Mouse (Mus musculus): ENCODE measurements around the gene Cbx7. TPM values are rescaled to one million over a fixed set of nuclear protein-coding genes. Genes with fewer than 3 reads are reported as not detected.
A peak's percentile ranks its signal among the peaks of the same experiment; 100 is the strongest.

The Cbx7 gene
- polyA plus RNA-seq, 1 experiment from 2014 or later = 4.5 TPM

DNA sequence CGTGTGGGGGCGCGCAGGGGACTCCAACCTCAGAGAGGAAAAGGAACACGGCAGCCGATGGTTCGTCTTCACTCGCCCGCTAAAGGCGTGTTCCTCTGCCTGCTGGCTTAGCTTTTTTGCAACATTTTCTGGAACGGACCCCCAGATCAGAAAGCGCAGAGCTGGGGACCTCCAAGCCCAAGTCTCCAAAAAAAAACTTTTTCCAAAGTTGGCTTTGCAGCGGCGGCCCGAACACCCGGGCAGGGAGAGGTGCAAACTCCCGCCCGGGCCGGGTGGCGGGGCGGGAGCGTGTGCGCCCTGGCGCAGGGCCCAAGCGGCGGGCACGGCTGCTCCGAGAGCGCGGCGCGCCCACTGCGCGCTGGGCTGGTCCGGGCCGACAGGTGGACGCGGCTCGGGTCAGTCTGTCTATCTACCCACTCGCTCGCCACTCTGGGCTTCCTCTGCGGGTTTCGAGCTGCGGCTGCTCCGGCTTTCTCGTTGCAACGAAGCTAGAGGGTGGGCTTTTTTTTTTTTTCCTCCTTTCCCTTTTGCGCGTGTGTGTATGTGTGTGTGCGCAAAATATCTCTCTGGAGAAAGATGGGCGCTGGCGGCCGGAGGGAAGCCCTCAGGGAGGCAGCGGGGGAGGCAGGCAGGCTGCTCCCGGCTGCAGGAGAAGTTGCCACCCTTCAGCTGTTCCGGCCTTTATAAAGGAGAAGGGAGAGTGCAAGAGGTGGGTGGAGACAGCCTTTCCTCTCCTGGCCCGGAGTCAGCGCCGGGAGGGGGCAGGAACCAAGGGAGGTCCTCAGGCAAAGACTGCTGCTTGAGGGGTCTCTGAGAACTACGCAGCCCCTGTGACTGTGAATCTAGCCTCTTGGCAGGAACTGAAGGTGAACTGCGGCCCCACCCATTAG lies 43.6 kb upstream of the Cbx7 start, which contains the start of gene Pdgfb:
Gene Pdgfb, minus strand, starts transcription at position 657 of the 890 bp plus-strand sequence.
- Histone ChIP-seq H3K9ac (replicated peaks; ENCODE audit: low read depth) (peak within 1 kb of the TSS; percentile 76), H3K4me3 (ENCODE audit: low read depth, low read length) (peak within 1 kb of the TSS; percentile 64), H3K27me3 (replicated peaks; ENCODE audit: insufficient read depth, low read length) (peaks cover 7% of the 10 kb centered on the region; the same call in 1 of the 2 replicates), H3K4me1 (ENCODE audit: insufficient read depth, low read depth, low read length) (peaks cover 8% of the 10 kb centered on the region; the same call in 1 of the 2 replicates), H3K36me3 (ENCODE audit: insufficient read depth, low read length) (no peaks in the 10 kb centered on the region), H3K4me2 (replicated peaks; ENCODE audit: low read depth, low read length) (peak within 1 kb of the TSS; percentile 95), H3K27ac (ENCODE audit: low read length) (peak within 1 kb of the TSS; percentile 79), H3K9me3 (ENCODE audit: low read length) (no peaks in the 10 kb centered on the region)
- DNase-seq (ENCODE audit: low spot score) (peak; percentile 85), ATAC-seq (peak; percentile 55)
- under 1% methylated on average over 59 of the region's 60 CpGs for WGBS
- no peak; the same call in 1 of the 2 replicates for TF ChIP-seq CTCF (IDR thresholded peaks at IDR 0.05)
- TF ChIP-seq EP300 (IDR thresholded peaks at IDR 0.05) = no peak

DNA sequence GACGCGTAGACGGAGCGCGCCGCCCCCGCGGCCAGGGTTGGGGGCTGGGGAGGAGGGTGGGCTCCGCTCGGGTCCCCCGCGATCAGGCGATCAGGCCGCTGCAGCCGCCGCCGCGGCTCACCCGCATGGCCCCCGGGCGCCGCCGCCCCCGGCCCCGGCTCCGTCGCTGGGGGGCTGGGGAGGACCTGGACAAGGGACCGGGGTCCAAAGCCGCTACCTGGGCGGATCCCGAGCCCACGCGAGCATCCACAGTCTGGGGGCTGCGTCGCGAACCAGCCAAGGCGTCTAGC lies 43.1 kb upstream of the Cbx7 start:
- 4% methylated on average over 19 of the region's 37 CpGs for WGBS
- TF ChIP-seq EP300 (IDR thresholded peaks at IDR 0.05) (no peak), CTCF (IDR thresholded peaks at IDR 0.05) (no peak)
- H3K27ac ChIP-seq (ENCODE audit: low read length) = peak overlapping the region; percentile 79

GRCm38 (mm10) chr15:80013256-80014030 lies 42.5 kb upstream of the Cbx7 start:
- TF ChIP-seq CTCF (IDR thresholded peaks at IDR 0.05) (no peak), EP300 (IDR thresholded peaks at IDR 0.05) (no peak)
- no peak for DNase-seq (ENCODE audit: low spot score)
- no peaks in the 10 kb centered on the region for H3K9me3 ChIP-seq (ENCODE audit: low read length)
- peaks cover 7% of the 10 kb centered on the region; the same call in 1 of the 2 replicates for H3K27me3 ChIP-seq (replicated peaks; ENCODE audit: insufficient read depth, low read length)
- whole genome bisulfite sequencing = 1% methylated on average over 28 of the region's 36 CpGs
- peak overlapping the region; percentile 64 for H3K4me3 ChIP-seq (ENCODE audit: low read depth, low read length)
- peak overlapping the region; percentile 79 for H3K27ac ChIP-seq (ENCODE audit: low read length)
- peaks cover 8% of the 10 kb centered on the region; the same call in 1 of the 2 replicates for H3K4me1 ChIP-seq (ENCODE audit: insufficient read depth, low read depth, low read length)
- peak overlapping the region; percentile 76 for H3K9ac ChIP-seq (replicated peaks; ENCODE audit: low read depth)
- peak overlapping the region; percentile 95 for H3K4me2 ChIP-seq (replicated peaks; ENCODE audit: low read depth, low read length)
- no peaks in the 10 kb centered on the region for H3K36me3 ChIP-seq (ENCODE audit: insufficient read depth, low read length)
- ATAC-seq = no peak

More for the DNA sequence above, 43.1 kb upstream of the Cbx7 start:
- peak overlapping the region; percentile 64 for H3K4me3 ChIP-seq (ENCODE audit: low read depth, low read length)
- H3K36me3 ChIP-seq (ENCODE audit: insufficient read depth, low read length) = no peaks in the 10 kb centered on the region
- peak overlapping the region; percentile 76 for H3K9ac ChIP-seq (replicated peaks; ENCODE audit: low read depth)
- ATAC-seq (no peak), DNase-seq (ENCODE audit: low spot score) (no peak)
- no peaks in the 10 kb centered on the region for H3K9me3 ChIP-seq (ENCODE audit: low read length)
- peaks cover 8% of the 10 kb centered on the region; the same call in 1 of the 2 replicates for H3K4me1 ChIP-seq (ENCODE audit: insufficient read depth, low read depth, low read length)
- H3K4me2 ChIP-seq (replicated peaks; ENCODE audit: low read depth, low read length) = peak overlapping the region; percentile 95
- peaks cover 7% of the 10 kb centered on the region; the same call in 1 of the 2 replicates for H3K27me3 ChIP-seq (replicated peaks; ENCODE audit: insufficient read depth, low read length)

DNA sequence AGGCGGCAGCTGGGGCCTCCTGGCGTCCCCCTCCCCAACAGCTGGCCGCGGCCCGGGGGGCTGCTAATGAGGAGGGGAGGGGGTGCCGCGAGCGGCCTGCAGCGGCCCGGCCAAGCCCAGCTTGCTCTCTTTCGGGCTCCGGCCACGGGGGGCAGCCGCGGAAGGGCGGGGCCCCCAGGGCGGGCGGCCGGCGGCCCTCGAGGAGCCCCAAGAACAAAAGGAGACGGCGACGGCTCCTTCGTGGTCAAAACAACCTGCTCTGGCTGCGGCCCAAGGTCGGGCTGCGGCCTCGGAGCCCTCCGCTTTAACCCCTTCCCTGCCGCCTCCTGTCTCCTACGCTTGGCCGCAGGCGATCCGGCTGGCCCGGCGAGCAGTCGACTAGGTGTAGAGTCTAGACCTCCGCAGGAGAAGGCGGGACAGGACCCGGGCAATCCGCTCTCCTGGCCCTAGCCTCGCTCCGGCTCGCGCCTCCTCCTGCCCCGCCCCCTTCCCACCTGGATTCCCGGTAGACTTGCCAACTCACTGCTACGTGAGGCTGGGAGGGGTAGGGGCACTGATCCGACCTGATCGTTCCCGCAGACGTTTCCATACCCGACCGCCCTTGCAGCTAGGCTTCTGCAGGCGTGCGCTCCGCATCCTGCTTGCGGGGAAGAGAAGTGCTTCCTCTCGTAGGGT lies 41.7 kb upstream of the Cbx7 start:
- H3K4me1 ChIP-seq (ENCODE audit: insufficient read depth, low read depth, low read length) = peaks cover 8% of the 10 kb centered on the region; the same call in 1 of the 2 replicates
- TF ChIP-seq EP300 (IDR thresholded peaks at IDR 0.05) = no peak
- no peak for TF ChIP-seq CTCF (IDR thresholded peaks at IDR 0.05)
- DNase-seq (ENCODE audit: low spot score) (peak; percentile 81), ATAC-seq (peak; percentile 75)
- no peaks in the 10 kb centered on the region for H3K9me3 ChIP-seq (ENCODE audit: low read length)
- H3K4me2 ChIP-seq (replicated peaks; ENCODE audit: low read depth, low read length) = peak overlapping the region; percentile 95
- peak overlapping the region; percentile 79 for H3K27ac ChIP-seq (ENCODE audit: low read length)
- peak overlapping the region; percentile 64 for H3K4me3 ChIP-seq (ENCODE audit: low read depth, low read length)
- peaks cover 7% of the 10 kb centered on the region; the same call in 1 of the 2 replicates for H3K27me3 ChIP-seq (replicated peaks; ENCODE audit: insufficient read depth, low read length)
- H3K36me3 ChIP-seq (ENCODE audit: insufficient read depth, low read length) = no peaks in the 10 kb centered on the region
- H3K9ac ChIP-seq (replicated peaks; ENCODE audit: low read depth) = peak overlapping the region; percentile 76
- WGBS = 3% methylated on average over 29 of the region's 60 CpGs

DNA sequence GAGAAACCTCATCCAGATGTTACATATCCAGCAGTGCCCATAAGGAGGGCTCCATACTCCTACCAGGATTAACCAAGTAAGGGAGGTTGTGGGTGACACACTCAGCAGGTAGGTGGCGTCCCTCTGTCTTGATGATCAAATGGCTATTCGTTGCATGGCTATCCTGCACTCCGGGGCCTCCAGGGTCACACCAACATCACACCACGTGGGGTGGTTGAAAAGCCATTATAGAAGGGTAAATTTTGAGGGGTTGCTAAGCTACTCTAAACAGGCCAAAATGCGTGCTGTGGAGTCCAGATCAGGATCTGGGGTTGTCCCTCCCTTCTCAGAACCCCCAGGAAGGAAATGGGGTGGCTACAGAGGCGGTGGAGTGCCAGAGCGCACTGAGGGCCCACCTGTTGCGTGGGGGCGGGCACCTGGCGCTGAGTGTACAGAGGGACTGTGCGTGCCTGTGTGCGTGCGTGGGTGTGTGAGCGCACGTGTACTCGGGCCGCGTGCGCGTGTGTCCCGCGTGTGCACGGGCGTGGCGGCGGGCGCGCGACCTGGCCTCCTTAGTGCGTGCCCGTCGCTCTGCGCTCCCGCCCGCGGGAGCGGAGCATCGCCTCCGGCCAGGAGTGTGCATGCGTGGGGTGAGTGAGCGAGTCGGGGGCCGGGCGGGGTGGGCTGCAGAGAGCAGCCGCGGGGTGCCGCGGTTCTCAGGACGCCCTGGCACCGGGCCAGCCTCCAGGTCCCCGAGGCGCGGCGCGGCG lies 41.0 kb upstream of the Cbx7 start:
- Histone ChIP-seq H3K9ac (replicated peaks; ENCODE audit: low read depth) (peak overlapping the region; percentile 76), H3K36me3 (ENCODE audit: insufficient read depth, low read length) (no peaks in the 10 kb centered on the region), H3K4me1 (ENCODE audit: insufficient read depth, low read depth, low read length) (peaks cover 8% of the 10 kb centered on the region; the same call in 1 of the 2 replicates), H3K4me3 (ENCODE audit: low read depth, low read length) (peak overlapping the region; percentile 64), H3K27ac (ENCODE audit: low read length) (peak overlapping the region; percentile 79), H3K9me3 (ENCODE audit: low read length) (no peaks in the 10 kb centered on the region), H3K4me2 (replicated peaks; ENCODE audit: low read depth, low read length) (peak overlapping the region; percentile 95), H3K27me3 (replicated peaks; ENCODE audit: insufficient read depth, low read length) (peaks cover 7% of the 10 kb centered on the region; the same call in 1 of the 2 replicates)
- DNase-seq (ENCODE audit: low spot score) (peak; percentile 50), ATAC-seq (peak; percentile 37)
- 2% methylated on average over 47 of the region's 56 CpGs for WGBS
- TF ChIP-seq CTCF (IDR thresholded peaks at IDR 0.05) (peak; percentile 58), EP300 (IDR thresholded peaks at IDR 0.05) (no peak)

Measured in lung, postnatal 0 days (tissue).